Mouse (Mus musculus) embryonic fibroblast, embryonic 13.5 days (primary cell): ENCODE results near the gene Scamp1.

Source experiments
- CTCF ChIP-seq: IDR thresholded peaks from 2 replicates; pipeline ENCODE4 v1.5.1; 2011; ENCODE audit warnings: mild to moderate bottlenecking, control low read depth, low read length, moderate library complexity, borderline replicate concordance; ENCODE audit not compliant: insufficient read depth
- POLR2A ChIP-seq: IDR thresholded peaks from 2 replicates; pipeline ENCODE4 v1.6.1; 2011; ENCODE audit warnings: low read depth, mild to moderate bottlenecking, control low read depth, low read length, moderate library complexity

- TF ChIP-seq CTCF = no peak
- no peak for TF ChIP-seq POLR2A
These were observed 116.2 kb downstream of the Scamp1 start for GRCm38 (mm10) chr13:94169325-94169916.
